In genomic region chr11:72207834-72208377, GRCm38 (mm10) we compare ENCODE assay signal across 9 mouse cellular contexts. TPM values are rescaled to one million over a fixed set of nuclear protein-coding genes. Genes with fewer than 3 reads are reported as not detected.
DNase-seq lines count a peak whose midpoint lies in the region; ATAC-seq and TF ChIP-seq lines count a peak whose summit lies in the region.
"Had no signal": no experiment of that assay in that cellular context is flagged by ENCODE, and none has a peak within 500 bp of the region (broad histone marks: within the 10 kb centered on the region; RNA-seq: fewer than 3 reads in every experiment).

No protein-coding gene starts in this region.

- H3K36me3 ChIP-seq in spleen, adult 2 months (ENCODE audit: control insufficient read depth, insufficient read depth, low read length), result peaks cover 3% of the 10 kb centered on the region; the same call in 1 of the 2 replicates
- peaks cover 49% of the 10 kb centered on the region for H3K36me3 ChIP-seq in hindbrain, embryonic 10.5 days
- H3K36me3 ChIP-seq in limb, embryonic 15.5 days, result peaks cover 28% of the 10 kb centered on the region

- intact Hi-C loops in left cerebral cortex, postnatal 10 days (cut with DNase I), result loop anchor here (5.0 kb wide), 1 partner anchor 156 kb away; no protein-coding TSS in a partner anchor

- TF ChIP-seq CTCF in spleen, adult 2 months (IDR thresholded peaks at IDR 0.05; ENCODE audit: extremely low read depth, insufficient read depth, insufficient read length, insufficient replicate concordance), result no peak

- no peaks in the 10 kb centered on the region for H3K27me3 ChIP-seq in spleen, adult 2 months (ENCODE audit: control insufficient read depth, insufficient read depth, low read length)
- no peaks in the 10 kb centered on the region for H3K27me3 ChIP-seq in hindbrain, embryonic 10.5 days (ENCODE audit: insufficient read depth, poor library complexity, severe bottlenecking)
- H3K27me3 ChIP-seq in limb, embryonic 15.5 days, result no peaks in the 10 kb centered on the region

- no peak for TF ChIP-seq POLR2A in spleen, adult 2 months (IDR thresholded peaks at IDR 0.05; ENCODE audit: low read depth, low read length)

- peak overlapping the region; percentile 81 for H3K4me3 ChIP-seq in spleen, adult 2 months (ENCODE audit: extremely low read depth, insufficient read depth, insufficient read length)
- H3K4me3 ChIP-seq in hindbrain, embryonic 10.5 days, result peak overlapping the region; percentile 95
- H3K4me3 ChIP-seq in limb, embryonic 15.5 days, result peak overlapping the region; percentile 82

- peak overlapping the region; percentile 87 for H3K4me2 ChIP-seq in limb, embryonic 15.5 days

- DNase-seq in spleen, adult 2 months (ENCODE audit: low read depth in 1 of 2, low spot score in 2 of 2), result no peak
- DNase-seq in spleen, postnatal 10 days (ENCODE audit: low spot score in 2 of 2), result no peak
- DNase-seq in hindbrain, embryonic 10.5 days (ENCODE audit: low spot score), result no peak
- no peak for DNase-seq in left cerebral cortex, postnatal 10 days (ENCODE audit: extremely low spot score in 1 of 2, low spot score in 2 of 2)
- no peak for DNase-seq in cerebellum, adult 9-11 months

- no peak for ATAC-seq in limb, embryonic 15.5 days (ENCODE audit: insufficient number of reproducible peaks, low FRiP score, low TSS enrichment, low read depth)
- no peak for ATAC-seq in CD4-positive, CD25-positive, alpha-beta regulatory T cell, adult 4 months
- ATAC-seq in erythroid progenitor cell, adult 5-6 weeks (replicated peaks; ENCODE audit: low FRiP score, poor library complexity, severe bottlenecking), result no peak

- WGBS in spleen, adult 2 months, result 13% methylated on average over 17 of the region's 17 CpGs
- 23% methylated on average over 17 of the region's 17 CpGs for WGBS in hindbrain, embryonic 10.5 days
- 9% methylated on average over 17 of the region's 17 CpGs for WGBS in limb, embryonic 15.5 days

- no peaks in the 10 kb centered on the region; the same call in 1 of the 2 replicates for H3K4me1 ChIP-seq in spleen, adult 2 months (ENCODE audit: control insufficient read depth, insufficient read depth, insufficient read length)
- H3K4me1 ChIP-seq in hindbrain, embryonic 10.5 days (replicated peaks), result peaks cover 35% of the 10 kb centered on the region
- H3K4me1 ChIP-seq in limb, embryonic 15.5 days, result peaks cover 25% of the 10 kb centered on the region

- no peaks in the 10 kb centered on the region for H3K9me3 ChIP-seq in hindbrain, embryonic 10.5 days
- no peaks in the 10 kb centered on the region for H3K9me3 ChIP-seq in limb, embryonic 15.5 days

- H3K27ac ChIP-seq in spleen, adult 2 months (ENCODE audit: insufficient read depth, low read length), result peak overlapping the region; percentile 8; the same call in 1 of the 2 replicates
- H3K27ac ChIP-seq in hindbrain, embryonic 10.5 days, result peak overlapping the region; percentile 92
- H3K27ac ChIP-seq in limb, embryonic 15.5 days, result peak overlapping the region; percentile 80

- peak overlapping the region; percentile 54 for H3K9ac ChIP-seq in limb, embryonic 15.5 days

RNA-seq across cellular contexts. Expression of gene Txndc17, which starts 0.6 kb away (rescaled TPM):
- polyA plus RNA-seq in spleen, adult 2 months (2012; rRNA removed), result 15.8 and 19.9 TPM in 2 replicates
- polyA plus RNA-seq in hindbrain, embryonic 10.5 days (2016; fragmentation: Nextera tagmentation; extraction: Ambion mirVana), result 177 and 182 TPM in 2 replicates
- 257 and 283 TPM in 2 replicates for polyA plus RNA-seq in limb, embryonic 15.5 days (2015; fragmentation: Nextera tagmentation; extraction: Ambion mirVana)
- polyA plus RNA-seq in CD4-positive, CD25-positive, alpha-beta regulatory T cell, adult 4 months (2017; shearing (Covaris generic)), result 10 to 100 TPM; 86.0 to 99.9 TPM
- total RNA-seq in left cerebral cortex, postnatal 10 days (2021), result 10 to 100 TPM; 43.4 to 46.1 TPM
- 31.4 and 37.8 TPM in 2 replicates for total RNA-seq in erythroid progenitor cell, adult 5-6 weeks (2015; ENCODE audit: low replicate concordance)
- total RNA-seq in erythroid progenitor cell, adult 5-6 weeks (2017; ENCODE audit: low replicate concordance), result 5.0 and 10.8 TPM in 2 replicates

RNA-seq across cellular contexts. Expression of gene 4933427D14Rik, which starts 0.6 kb away (rescaled TPM):
- polyA plus RNA-seq in spleen, adult 2 months (2012; rRNA removed), result 3.5 and 3.6 TPM in 2 replicates
- 15.5 and 18.9 TPM in 2 replicates for polyA plus RNA-seq in hindbrain, embryonic 10.5 days (2016; fragmentation: Nextera tagmentation; extraction: Ambion mirVana)
- 12.9 and 14.7 TPM in 2 replicates for polyA plus RNA-seq in limb, embryonic 15.5 days (2015; fragmentation: Nextera tagmentation; extraction: Ambion mirVana)
- 10 to 100 TPM; 19.2 to 24.4 TPM for polyA plus RNA-seq in CD4-positive, CD25-positive, alpha-beta regulatory T cell, adult 4 months (2017; shearing (Covaris generic))
- 10 to 100 TPM; 30.1 to 32.5 TPM for total RNA-seq in left cerebral cortex, postnatal 10 days (2021)
- total RNA-seq in erythroid progenitor cell, adult 5-6 weeks (2015; ENCODE audit: low replicate concordance), result 13.0 and 15.9 TPM in 2 replicates
- 8.1 and 21.0 TPM in 2 replicates for total RNA-seq in erythroid progenitor cell, adult 5-6 weeks (2017; ENCODE audit: low replicate concordance)

RNA-seq across cellular contexts. Expression of gene Gm43951, which starts 1.3 kb away (rescaled TPM):
- polyA plus RNA-seq in spleen, adult 2 months (2012; rRNA removed), result 0.08 and 0.11 TPM in 2 replicates
- polyA plus RNA-seq in hindbrain, embryonic 10.5 days (2016; fragmentation: Nextera tagmentation; extraction: Ambion mirVana), result 0.22 and 0.44 TPM in 2 replicates
- 0.29 and 0.56 TPM in 2 replicates for polyA plus RNA-seq in limb, embryonic 15.5 days (2015; fragmentation: Nextera tagmentation; extraction: Ambion mirVana)
- not detected for polyA plus RNA-seq in CD4-positive, CD25-positive, alpha-beta regulatory T cell, adult 4 months (2017; shearing (Covaris generic))
- 10 to 100 TPM; 12.1 to 13.7 TPM for total RNA-seq in left cerebral cortex, postnatal 10 days (2021)
- total RNA-seq in erythroid progenitor cell, adult 5-6 weeks (2015; ENCODE audit: low replicate concordance), result not detected in 2 replicates
- 1.0 TPM in 1 of 2 replicates, not detected in the other for total RNA-seq in erythroid progenitor cell, adult 5-6 weeks (2017; ENCODE audit: low replicate concordance)

RNA-seq across cellular contexts. Expression of gene Med31, which starts 7.5 kb away (rescaled TPM):
- polyA plus RNA-seq in spleen, adult 2 months (2012; rRNA removed), result 3.0 and 3.3 TPM in 2 replicates
- polyA plus RNA-seq in hindbrain, embryonic 10.5 days (2016; fragmentation: Nextera tagmentation; extraction: Ambion mirVana), result 54.9 and 57.2 TPM in 2 replicates
- polyA plus RNA-seq in limb, embryonic 15.5 days (2015; fragmentation: Nextera tagmentation; extraction: Ambion mirVana), result 36.6 and 40.0 TPM in 2 replicates
- 10 to 100 TPM; 17.9 to 19.9 TPM for polyA plus RNA-seq in CD4-positive, CD25-positive, alpha-beta regulatory T cell, adult 4 months (2017; shearing (Covaris generic))
- 10 to 100 TPM; 14.7 to 15.7 TPM for total RNA-seq in left cerebral cortex, postnatal 10 days (2021)
- 11.2 and 16.8 TPM in 2 replicates for total RNA-seq in erythroid progenitor cell, adult 5-6 weeks (2015; ENCODE audit: low replicate concordance)
- total RNA-seq in erythroid progenitor cell, adult 5-6 weeks (2017; ENCODE audit: low replicate concordance), result 3.3 and 4.0 TPM in 2 replicates

RNA-seq across cellular contexts. Expression of gene Slc13a5, which starts 59.1 kb away (rescaled TPM):
- not detected in 2 replicates for polyA plus RNA-seq in spleen, adult 2 months (2012; rRNA removed)
- polyA plus RNA-seq in hindbrain, embryonic 10.5 days (2016; fragmentation: Nextera tagmentation; extraction: Ambion mirVana), result 0.44 and 0.63 TPM in 2 replicates
- 3.2 and 4.5 TPM in 2 replicates for polyA plus RNA-seq in limb, embryonic 15.5 days (2015; fragmentation: Nextera tagmentation; extraction: Ambion mirVana)
- not detected for polyA plus RNA-seq in CD4-positive, CD25-positive, alpha-beta regulatory T cell, adult 4 months (2017; shearing (Covaris generic))
- 10 to 100 TPM; 16.4 to 19.8 TPM for total RNA-seq in left cerebral cortex, postnatal 10 days (2021)
- not detected in 2 replicates for total RNA-seq in erythroid progenitor cell, adult 5-6 weeks (2015; ENCODE audit: low replicate concordance)
- total RNA-seq in erythroid progenitor cell, adult 5-6 weeks (2017; ENCODE audit: low replicate concordance), result not detected in 2 replicates
- total RNA-seq: common myeloid progenitor, adult 5-6 weeks had no signal

Comparison
In these comparisons a context has a peak if more than half of its experiments do, and no peak if none do; other contexts are left out.
1. H3K27ac ChIP-seq: peak in every context shown above with its lines; median percentile 92 in hindbrain, embryonic 10.5 days; 80 in limb, embryonic 15.5 days; 8 in spleen, adult 2 months.